Mouse (Mus musculus): ENCODE data around the gene Arhgap15.

DNA sequence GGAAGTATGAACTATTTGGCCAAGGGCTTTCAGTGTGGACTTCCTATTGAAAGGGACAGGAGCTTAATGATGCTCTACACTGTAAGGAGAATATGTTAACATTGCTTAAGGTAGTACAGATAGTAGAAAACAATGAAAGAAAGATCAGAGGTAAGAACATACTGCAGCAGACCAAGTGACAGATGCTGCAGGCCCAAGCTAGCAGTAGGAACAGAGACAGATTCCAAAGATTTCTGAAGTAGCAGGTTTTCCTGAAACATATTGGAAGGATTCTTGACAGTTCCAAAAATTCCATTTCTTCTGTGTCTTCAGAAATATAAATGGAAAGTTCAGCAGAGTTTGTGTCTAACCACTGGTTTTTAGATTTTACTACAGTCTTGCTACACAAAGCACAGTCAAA is 327.9 kb downstream of the Arhgap15 start:
- TF ChIP-seq USF1 (IDR thresholded peaks at IDR 0.05; ENCODE audit: low read depth, low read length) (no peak), TCF12 (IDR thresholded peaks at IDR 0.05; ENCODE audit: low read depth, low read length) (no peak), EP300 (IDR thresholded peaks at IDR 0.05; ENCODE audit: low read length) (no peak), POLR2A (IDR thresholded peaks at IDR 0.05; ENCODE audit: low read depth, low read length) (no peak), NRF1 (IDR thresholded peaks at IDR 0.05; ENCODE audit: low read depth, low read length) (no peak), TBP (conservative IDR thresholded peaks at IDR 0.05; ENCODE audit: low read depth, low read length) (no peak), IRF4 (IDR thresholded peaks at IDR 0.05; ENCODE audit: low read depth, low read length) (no peak), PAX5 (IDR thresholded peaks at IDR 0.05; ENCODE audit: low read length) (no peak), CTCF (conservative IDR thresholded peaks at IDR 0.05 in 1 of 2, IDR thresholded peaks at IDR 0.05 in 1 of 2; ENCODE audit: low read depth in 2 of 2, low read length in 2 of 2) (no peak), MXI1 (IDR thresholded peaks at IDR 0.05; ENCODE audit: low read depth, low read length) (no peak), GABPA (IDR thresholded peaks at IDR 0.05; ENCODE audit: insufficient replicate concordance, low read depth, low read length) (no peak)

Data from CH12.LX (cell line).